Mouse (Mus musculus) heart, embryonic 12.5 days (tissue): ENCODE results near the gene Pbxip1. TPM values are rescaled to one million over a fixed set of nuclear protein-coding genes. Genes with fewer than 3 reads are reported as not detected.

Source experiments
- ATAC-seq: fragments of 200-750 bp; cut with Nextera tagmentation; 2 replicates; pipeline ENCODE4 v1.8.0; 2017; ENCODE audit warnings: moderate TSS enrichment, moderate library complexity; ENCODE audit not compliant: insufficient number of reproducible peaks, low FRiP score
- H3K27ac ChIP-seq: fragments of 300-500 bp; sonication (generic); 2 replicates; pipeline ENCODE4 v1.5.1; 2016; ENCODE audit warnings: mild to moderate bottlenecking, moderate library complexity; ENCODE audit not compliant: poor library complexity, severe bottlenecking
- H3K27me3 ChIP-seq: fragments of 300-500 bp; sonication (generic); replicated peaks from 2 replicates; pipeline ENCODE4 v1.6.1; 2016; ENCODE audit warnings: mild to moderate bottlenecking, moderate library complexity
- H3K36me3 ChIP-seq: fragments of 300-500 bp; sonication (generic); 2 replicates; pipeline ENCODE4 v1.6.1; 2016; ENCODE audit warnings: mild to moderate bottlenecking, moderate library complexity
- H3K4me1 ChIP-seq: fragments of 300-500 bp; sonication (generic); replicated peaks from 2 replicates; pipeline ENCODE4 v1.6.1; 2016; ENCODE audit warnings: mild to moderate bottlenecking
- H3K4me2 ChIP-seq: fragments of 300-500 bp; sonication (generic); 2 replicates; pipeline ENCODE4 v1.6.1; 2016; ENCODE audit warnings: mild to moderate bottlenecking, moderate library complexity
- H3K4me3 ChIP-seq: fragments of 300-500 bp; sonication (generic); 2 replicates; pipeline ENCODE4 v1.5.1; 2016; ENCODE audit warnings: mild to moderate bottlenecking
- H3K9ac ChIP-seq: fragments of 300-500 bp; sonication (generic); 2 replicates; pipeline ENCODE4 v1.6.1; 2016; ENCODE audit warnings: mild to moderate bottlenecking, moderate library complexity
- H3K9me3 ChIP-seq: fragments of 300-500 bp; sonication (generic); replicated peaks from 2 replicates; pipeline ENCODE4 v1.6.1; 2016; ENCODE audit warnings: mild to moderate bottlenecking, moderate library complexity
- WGBS: fragments of 180-500 bp; shearing (Covaris S2); methylation state at CpG from one replicate; pipeline ENCODE4 v1.1.7; 2016; 5-methylcytosine and 5-hydroxymethylcytosine counted together
- polyA plus RNA-seq: library from polyadenylated mRNA; unstranded; fragments of >200 nt; fragmentation: Nextera tagmentation; extraction: Ambion mirVana; gene quantifications from 2 replicates; pipeline ENCODE4 v1.2.1, GENCODE M21; 2016

The Pbxip1 gene
- polyA plus RNA-seq, 1 experiment from 2014 or later = 67.5 TPM

- Histone ChIP-seq H3K9ac (peak overlapping the region; percentile 78), H3K4me2 (peak overlapping the region; percentile 77), H3K9me3 (no peaks in the 10 kb centered on the region), H3K36me3 (peaks cover 9% of the 10 kb centered on the region; the same call in 1 of the 2 replicates), H3K27ac (peak overlapping the region; percentile 78), H3K27me3 (no peaks in the 10 kb centered on the region), H3K4me3 (peak overlapping the region; percentile 67), H3K4me1 (peaks cover 24% of the 10 kb centered on the region)
- peak; percentile 92 for ATAC-seq
- WGBS = under 1% methylated on average over 34 of the region's 36 CpGs
Measured at GRCm38 (mm10) chr3:89458965-89459807, 22.7 kb downstream of the Pbxip1 start.

GRCm38 (mm10) chr3:89468268-89468667 is 31.8 kb downstream of the Pbxip1 start:
- no peak for ATAC-seq
- 42% methylated on average over 4 of the region's 4 CpGs for WGBS

GRCm38 (mm10) chr3:89472280-89472679 is 35.8 kb downstream of the Pbxip1 start:
- Histone ChIP-seq H3K4me2 (no peak overlapping the region), H3K4me1 (no peaks in the 10 kb centered on the region), H3K36me3 (peaks cover 24% of the 10 kb centered on the region), H3K4me3 (no peak overlapping the region), H3K27me3 (no peaks in the 10 kb centered on the region), H3K9me3 (no peaks in the 10 kb centered on the region), H3K27ac (no peak overlapping the region), H3K9ac (no peak overlapping the region)
- ATAC-seq = no peak
- 74% methylated on average over 7 of the region's 7 CpGs for WGBS

More at GRCm38 (mm10) chr3:89468268-89468667, 31.8 kb downstream of the Pbxip1 start:
- Histone ChIP-seq H3K4me2 (no peak overlapping the region), H3K4me3 (no peak overlapping the region), H3K9ac (no peak overlapping the region), H3K27ac (no peak overlapping the region), H3K9me3 (no peaks in the 10 kb centered on the region), H3K4me1 (no peaks in the 10 kb centered on the region), H3K36me3 (peaks cover 32% of the 10 kb centered on the region), H3K27me3 (no peaks in the 10 kb centered on the region)

- Histone ChIP-seq H3K36me3 (peaks cover 9% of the 10 kb centered on the region; the same call in 1 of the 2 replicates), H3K9ac (no peak overlapping the region), H3K27me3 (no peaks in the 10 kb centered on the region), H3K4me1 (no peaks in the 10 kb centered on the region), H3K4me2 (no peak overlapping the region), H3K9me3 (no peaks in the 10 kb centered on the region), H3K4me3 (no peak overlapping the region), H3K27ac (no peak overlapping the region)
- ATAC-seq = no peak
- 74% methylated on average over 6 of the region's 6 CpGs for WGBS
Measured at GRCm38 (mm10) chr3:89473838-89474237, 37.3 kb downstream of the Pbxip1 start.

- no peaks in the 10 kb centered on the region for H3K27me3 ChIP-seq
- no peak for ATAC-seq
- H3K36me3 ChIP-seq = no peaks in the 10 kb centered on the region
- no peaks in the 10 kb centered on the region for H3K9me3 ChIP-seq
- no peaks in the 10 kb centered on the region for H3K4me1 ChIP-seq
- WGBS = 70% methylated on average over 6 of the region's 6 CpGs
- no peak overlapping the region for H3K9ac ChIP-seq
- H3K27ac ChIP-seq = no peak overlapping the region
- H3K4me2 ChIP-seq = no peak overlapping the region
- H3K4me3 ChIP-seq = no peak overlapping the region
Measured at GRCm38 (mm10) chr3:89479055-89479454, 42.5 kb downstream of the Pbxip1 start.

- 45% methylated on average over 2 of the region's 2 CpGs for WGBS
- no peak for ATAC-seq
Measured at GRCm38 (mm10) chr3:89481488-89481887, 45.0 kb downstream of the Pbxip1 start.

GRCm38 (mm10) chr3:89482249-89482648 is 45.7 kb downstream of the Pbxip1 start:
- no peak for ATAC-seq
- H3K36me3 ChIP-seq = no peaks in the 10 kb centered on the region
- H3K27me3 ChIP-seq = no peaks in the 10 kb centered on the region
- 0 out of 2 replicates have a peak, but pooled peaks cover 7% of the 10 kb centered on the region for H3K4me1 ChIP-seq
- no peaks in the 10 kb centered on the region for H3K9me3 ChIP-seq
- H3K27ac ChIP-seq = no peak overlapping the region
- no peak overlapping the region for H3K4me2 ChIP-seq
- H3K9ac ChIP-seq = no peak overlapping the region
- H3K4me3 ChIP-seq = no peak overlapping the region
- 77% methylated on average over 5 of the region's 5 CpGs for WGBS

More at GRCm38 (mm10) chr3:89481488-89481887, 45.0 kb downstream of the Pbxip1 start:
- H3K9me3 ChIP-seq = no peaks in the 10 kb centered on the region
- H3K36me3 ChIP-seq = no peaks in the 10 kb centered on the region
- H3K4me1 ChIP-seq = 0 out of 2 replicates have a peak, but pooled peaks cover 6% of the 10 kb centered on the region
- no peak overlapping the region for H3K4me2 ChIP-seq
- no peak overlapping the region for H3K27ac ChIP-seq
- H3K4me3 ChIP-seq = no peak overlapping the region
- H3K9ac ChIP-seq = no peak overlapping the region
- H3K27me3 ChIP-seq = no peaks in the 10 kb centered on the region

- H3K9me3 ChIP-seq = no peaks in the 10 kb centered on the region
- no peaks in the 10 kb centered on the region for H3K36me3 ChIP-seq
- no peaks in the 10 kb centered on the region for H3K27me3 ChIP-seq
- ATAC-seq = peak; percentile 78
- H3K27ac ChIP-seq = no peak overlapping the region
- peak overlapping the region; percentile 59 for H3K4me2 ChIP-seq
- WGBS = 20% methylated on average over 24 of the region's 24 CpGs
- H3K4me3 ChIP-seq = peak overlapping the region; percentile 10
- peaks cover 14% of the 10 kb centered on the region; the same call in 1 of the 2 replicates for H3K4me1 ChIP-seq
- 0 out of 2 replicates have a peak overlapping the region, but pooled peaks have one; percentile 19 for H3K9ac ChIP-seq
Measured at GRCm38 (mm10) chr3:89484766-89485524, 48.4 kb downstream of the Pbxip1 start.

- Histone ChIP-seq H3K9me3 (no peaks in the 10 kb centered on the region), H3K36me3 (no peaks in the 10 kb centered on the region), H3K4me2 (no peak overlapping the region), H3K9ac (no peak overlapping the region), H3K4me1 (peaks cover 19% of the 10 kb centered on the region; the same call in 1 of the 2 replicates), H3K27me3 (no peaks in the 10 kb centered on the region), H3K27ac (no peak overlapping the region), H3K4me3 (no peak overlapping the region)
- ATAC-seq = no peak
- 85% methylated on average over 8 of the region's 8 CpGs for WGBS
Measured at GRCm38 (mm10) chr3:89486111-89486510, 49.6 kb downstream of the Pbxip1 start.

GRCm38 (mm10) chr3:89486916-89487702 is 50.6 kb downstream of the Pbxip1 start:
- 50% methylated on average over 20 of the region's 20 CpGs for WGBS
- H3K4me3 ChIP-seq = no peak overlapping the region
- H3K9ac ChIP-seq = no peak overlapping the region
- H3K9me3 ChIP-seq = no peaks in the 10 kb centered on the region
- no peaks in the 10 kb centered on the region for H3K36me3 ChIP-seq
- 0 out of 2 replicates have a peak, but pooled peaks cover 5% of the 10 kb centered on the region for H3K27me3 ChIP-seq
- H3K4me1 ChIP-seq = peaks cover 19% of the 10 kb centered on the region; the same call in 1 of the 2 replicates
- no peak for ATAC-seq
- no peak overlapping the region for H3K27ac ChIP-seq
- no peak overlapping the region for H3K4me2 ChIP-seq
